Mouse (Mus musculus) induced T-regulatory cell, adult 2 months (primary cell): ENCODE data around the gene Grm6.
A peak's percentile ranks its signal among the peaks of the same experiment; 100 is the strongest.

ENCODE experiments used
- DNase-seq: peaks from one replicate; pipeline ENCODE4 v3.0.0-alpha.2; 2012; ENCODE audit warnings: low read depth

Grm6 gene

DNA sequence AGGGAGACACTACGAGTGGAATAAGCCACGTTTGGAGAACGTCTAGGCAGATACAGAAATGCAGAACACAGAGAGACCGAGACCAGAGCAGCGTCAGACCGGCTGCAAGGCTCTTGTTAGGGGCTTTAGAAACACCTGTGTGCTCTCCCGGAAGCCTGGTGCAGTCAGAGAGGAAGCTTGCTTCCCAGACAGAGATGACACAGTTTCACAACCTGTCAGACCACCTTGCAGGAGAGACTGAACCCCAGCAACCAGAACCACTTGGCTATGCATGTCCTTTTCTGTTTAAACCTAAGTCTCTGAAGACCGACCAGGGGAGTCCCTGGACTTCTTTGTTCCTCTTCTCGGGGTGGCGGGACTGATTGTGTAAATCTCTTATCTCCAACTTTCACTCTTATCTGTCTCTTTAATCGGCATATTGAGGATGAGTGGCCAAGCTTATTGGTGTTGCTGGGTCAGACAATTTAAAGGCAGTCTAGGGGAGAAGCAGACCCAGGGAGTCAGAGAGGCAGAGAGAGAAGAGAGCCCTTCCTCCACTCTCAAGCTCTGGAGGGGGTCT lies at the start of gene Grm6:
Grm6 (plus strand) TSS at position 509 of the 559 bp plus-strand sequence.
- peak; percentile 23 for DNase-seq

DNA sequence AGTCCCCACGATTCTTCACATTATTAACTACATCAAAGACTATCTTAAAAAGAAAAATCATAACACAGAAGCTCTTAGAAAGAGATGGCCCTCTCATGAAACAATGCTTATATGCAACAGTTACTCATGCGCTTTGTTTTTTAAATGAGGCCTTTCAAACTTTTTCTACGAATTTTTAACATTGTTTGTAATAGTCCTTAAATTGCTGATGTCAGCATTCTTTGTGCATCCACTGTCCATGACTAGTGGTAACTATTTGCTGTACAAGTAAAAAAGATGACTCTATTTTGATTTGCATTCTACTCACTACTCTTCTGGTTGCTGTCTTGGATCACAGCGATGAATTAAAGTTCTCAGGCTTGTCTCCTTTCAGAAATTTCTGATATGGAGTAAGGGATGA lies 36.3 kb upstream of the Grm6 start:
- no peak for DNase-seq

DNA sequence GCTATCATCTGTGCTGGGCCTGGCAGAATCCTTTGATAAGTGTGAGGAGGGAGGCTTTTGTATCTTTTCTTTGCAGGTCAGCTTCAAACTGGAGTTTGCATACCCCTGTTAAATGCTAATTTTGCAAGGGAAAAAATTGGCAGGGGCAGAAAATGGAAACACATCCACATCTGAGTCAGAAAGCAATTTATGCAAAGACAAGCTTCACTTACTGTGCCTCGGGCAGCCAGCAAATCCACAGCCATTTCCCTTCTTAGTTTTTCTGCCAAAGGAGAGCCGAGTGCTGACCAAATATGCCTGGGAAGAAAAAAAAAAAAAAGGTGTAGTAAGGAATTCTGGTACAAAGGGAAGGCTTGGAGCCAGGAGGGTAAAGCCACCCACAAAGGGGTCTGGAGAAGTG lies 24.3 kb upstream of the Grm6 start:
- DNase-seq = no peak

DNA sequence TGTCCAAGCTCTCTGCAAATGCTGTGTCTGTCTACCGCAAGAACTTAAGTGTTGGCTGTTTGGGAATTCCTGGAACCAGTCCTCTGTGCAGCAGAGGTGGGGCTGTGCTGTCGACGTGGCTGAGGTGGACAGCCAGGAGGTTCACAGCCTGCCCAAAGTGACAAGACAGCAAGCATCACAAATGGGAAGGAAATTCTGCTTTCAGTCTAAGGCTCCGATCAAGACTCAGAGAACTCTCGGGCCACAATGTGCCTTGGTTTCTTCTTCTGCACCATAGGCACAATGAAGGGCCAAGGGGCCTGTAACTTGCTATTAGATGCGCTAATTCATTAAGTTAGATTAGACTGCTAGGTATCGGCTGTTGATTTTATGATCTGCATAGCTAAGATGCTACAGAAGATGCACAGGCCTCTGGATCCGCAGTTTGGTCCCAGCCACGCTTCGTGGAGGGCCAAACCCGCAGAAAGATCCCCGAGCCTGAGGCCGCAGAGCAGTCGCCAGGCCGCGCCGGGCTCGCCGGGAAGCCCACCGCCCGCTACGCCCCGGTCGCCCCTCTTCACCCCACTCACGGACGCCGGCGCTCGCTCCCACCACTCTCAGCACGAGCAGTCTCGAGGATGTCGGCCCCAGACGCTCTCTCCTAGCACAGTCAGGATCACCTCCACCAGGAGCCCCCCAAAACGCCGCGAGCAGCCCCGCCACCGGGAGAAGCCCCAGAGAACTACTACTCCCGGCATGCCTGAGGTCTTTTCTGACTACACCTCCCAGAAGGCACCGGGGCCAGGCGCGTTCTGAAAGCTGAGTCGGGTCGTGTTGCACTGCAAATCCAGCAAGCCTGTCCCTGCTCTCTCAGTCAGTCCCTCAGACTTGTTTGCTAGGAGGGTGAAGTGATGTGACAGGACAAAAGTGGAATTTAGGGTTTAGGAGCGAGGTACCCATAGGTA lies 23.2 kb upstream of the Grm6 start, which contains the start of gene Zfp354c:
Zfp354c (minus strand) TSS at position 715 of the 944 bp plus-strand sequence.
- peak; percentile 77 for DNase-seq

DNA sequence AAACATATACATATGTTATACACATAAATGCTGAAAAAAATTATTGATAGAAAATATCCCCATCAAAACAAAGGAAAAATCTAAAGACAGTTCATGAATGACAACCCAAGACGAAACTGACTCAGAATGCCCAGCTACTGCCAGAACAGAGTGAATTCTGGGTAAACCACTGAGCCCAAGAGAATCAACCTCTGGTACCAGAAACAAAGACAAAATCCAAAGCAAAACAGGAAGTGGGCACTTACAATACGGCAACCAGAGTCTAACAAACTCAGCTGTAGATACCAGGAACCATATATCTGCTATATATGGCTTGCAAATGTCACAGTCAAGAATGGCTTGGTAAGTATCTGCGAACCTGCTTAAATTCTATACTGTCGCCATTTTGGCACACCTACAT lies 14.8 kb upstream of the Grm6 start:
- DNase-seq = peak; percentile 61

DNA sequence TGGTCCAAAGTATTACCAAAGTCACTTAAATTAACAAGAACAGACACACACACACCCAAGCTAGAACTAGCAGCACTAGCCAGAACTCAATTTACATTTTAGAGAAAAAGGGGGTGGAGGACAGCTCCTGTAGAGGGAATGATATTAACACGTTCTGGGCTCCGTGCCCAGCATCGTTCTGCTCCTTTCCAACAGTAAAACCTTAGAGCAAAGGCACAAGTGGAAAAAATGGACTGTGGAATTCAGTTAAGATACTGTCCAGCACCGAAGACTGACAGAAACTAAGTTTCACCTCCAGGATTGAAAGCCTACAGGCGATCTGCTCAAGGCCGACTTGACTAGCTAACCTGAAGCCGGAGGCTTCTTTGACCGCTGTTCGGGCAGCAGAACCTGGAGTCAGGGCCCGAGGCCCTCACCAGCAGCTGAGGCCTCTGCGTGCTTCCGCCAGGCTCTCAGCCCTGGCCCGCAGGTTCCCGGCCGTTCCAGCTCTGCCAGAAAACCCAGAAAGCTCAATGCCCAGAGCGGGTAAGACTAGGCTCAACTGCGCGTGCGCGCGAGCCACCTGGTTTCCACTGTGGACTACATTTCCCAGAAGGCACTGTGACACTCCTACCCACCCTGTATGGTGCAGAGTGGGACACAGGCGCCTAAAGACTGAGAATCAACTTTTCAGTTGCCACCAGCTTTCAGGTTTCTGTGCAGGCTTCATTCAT lies 9.3 kb upstream of the Grm6 start, which contains the start of gene Zfp879:
Zfp879 (minus strand) TSS at position 530 of the 713 bp plus-strand sequence.
- peak; percentile 78 for DNase-seq

DNA sequence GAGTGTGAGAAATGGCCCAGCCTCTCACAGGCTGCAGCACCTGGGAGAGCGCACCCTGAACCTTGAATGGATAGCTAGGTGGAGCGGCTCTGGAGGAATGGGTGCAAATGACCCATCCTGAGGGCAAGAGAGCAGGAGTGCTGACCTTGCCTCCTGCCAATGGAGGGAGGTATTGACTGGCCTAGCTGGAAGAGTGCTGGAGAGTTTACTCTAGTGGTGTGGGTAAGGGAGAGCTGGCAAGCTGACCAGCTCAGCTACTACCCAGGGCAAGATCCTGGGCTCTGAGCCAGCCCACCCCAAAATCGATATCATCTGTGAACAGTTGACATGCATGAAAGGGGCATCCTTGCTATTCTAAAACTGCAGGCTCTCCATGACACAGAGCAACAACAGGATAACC lies 4.5 kb upstream of the Grm6 start:
- DNase-seq = no peak

DNA sequence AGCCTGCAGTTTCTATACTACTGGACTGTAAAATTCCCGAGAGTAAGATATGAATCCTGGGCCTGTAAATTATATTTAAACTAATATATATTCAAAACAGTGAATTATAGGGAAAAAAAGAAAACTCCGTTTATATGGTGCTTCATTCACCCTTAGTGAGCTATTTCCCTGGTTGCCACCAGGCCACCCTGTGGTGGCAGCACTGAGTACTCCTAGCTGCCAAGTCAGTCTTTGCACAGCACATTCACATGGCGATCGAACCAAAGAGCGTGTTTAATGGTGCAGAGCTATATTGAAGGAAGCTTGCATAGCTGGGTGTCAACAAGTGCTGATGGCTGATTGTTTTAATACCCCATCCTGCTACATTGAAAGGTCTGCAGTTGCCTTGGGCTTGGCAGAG lies 3.4 kb upstream of the Grm6 start:
- peak; percentile 14 for DNase-seq

DNA sequence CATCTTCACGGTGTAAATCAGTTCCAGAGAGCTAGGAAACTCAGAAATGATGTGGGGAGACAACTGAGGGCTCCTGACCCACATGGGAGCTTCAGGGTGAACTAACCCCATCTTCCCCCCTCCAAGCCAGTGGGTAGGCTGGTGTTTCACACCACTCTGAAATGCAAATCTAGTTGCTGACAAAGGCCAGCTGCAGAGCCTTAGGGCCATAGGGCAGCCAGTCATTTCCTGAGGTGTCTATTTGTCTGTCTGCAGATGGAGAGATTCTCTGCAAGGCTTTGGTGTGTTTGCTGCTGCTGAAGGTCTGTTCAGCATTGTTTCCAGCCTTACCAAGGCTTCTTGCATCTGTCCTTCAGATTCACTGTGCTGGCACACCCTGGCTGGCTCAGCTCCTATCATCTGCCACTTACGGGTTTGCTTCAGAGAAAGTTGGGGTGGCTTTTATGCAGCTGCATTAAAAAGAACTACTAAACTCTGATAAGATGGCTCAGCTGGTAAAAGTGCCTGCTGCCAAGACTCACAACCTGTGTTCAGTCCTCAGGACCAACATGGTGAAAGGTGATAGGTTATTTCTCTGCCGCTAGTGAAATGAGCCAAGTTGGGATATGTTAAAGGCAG lies 1.9 kb upstream of the Grm6 start:
- no peak for DNase-seq

DNA sequence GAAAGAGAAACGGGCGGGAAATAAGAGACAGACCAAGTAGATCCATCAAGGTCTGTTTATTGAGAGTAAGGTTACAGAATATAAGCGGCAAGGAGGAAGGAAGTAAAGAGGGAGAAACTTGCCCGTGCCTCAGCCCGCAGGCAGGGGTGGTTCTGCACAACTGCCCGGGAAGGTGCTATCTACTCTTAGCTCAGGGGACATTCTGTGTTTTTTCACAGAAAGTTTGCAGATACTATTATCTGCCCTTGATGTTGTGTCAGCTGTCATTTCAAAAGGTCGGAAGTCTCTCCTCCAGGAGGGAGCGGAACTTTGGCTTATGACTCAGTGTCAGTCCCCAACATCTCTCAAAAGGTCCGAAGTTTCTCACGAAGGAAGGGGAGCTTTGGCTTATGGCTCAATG lies 1.2 kb upstream of the Grm6 start:
- no peak for DNase-seq

DNA sequence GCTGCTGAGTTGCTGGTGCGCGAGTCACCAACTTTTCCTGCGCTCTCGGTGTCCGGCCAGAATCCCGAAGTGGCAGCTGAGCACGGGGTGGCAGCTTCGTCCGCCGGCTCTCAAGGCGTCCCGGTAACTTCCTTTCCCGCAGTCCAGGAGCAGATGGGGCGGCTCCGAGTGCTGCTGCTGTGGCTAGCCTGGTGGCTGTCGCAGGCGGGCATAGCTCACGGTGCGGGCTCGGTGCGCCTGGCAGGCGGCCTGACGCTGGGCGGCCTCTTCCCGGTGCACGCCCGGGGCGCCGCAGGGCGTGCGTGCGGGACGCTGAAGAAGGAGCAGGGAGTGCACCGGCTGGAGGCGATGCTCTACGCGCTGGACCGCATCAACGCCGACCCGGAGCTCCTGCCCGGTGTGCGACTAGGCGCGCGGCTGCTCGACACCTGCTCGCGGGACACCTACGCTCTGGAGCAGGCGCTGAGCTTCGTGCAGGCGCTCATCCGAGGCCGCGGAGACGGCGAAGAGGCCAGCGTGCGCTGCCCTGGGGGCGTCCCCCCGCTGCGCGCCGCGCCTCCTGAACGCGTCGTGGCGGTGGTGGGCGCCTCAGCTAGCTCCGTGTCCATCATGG lies 610 bp downstream of the Grm6 start:
- peak; percentile 12 for DNase-seq

DNA sequence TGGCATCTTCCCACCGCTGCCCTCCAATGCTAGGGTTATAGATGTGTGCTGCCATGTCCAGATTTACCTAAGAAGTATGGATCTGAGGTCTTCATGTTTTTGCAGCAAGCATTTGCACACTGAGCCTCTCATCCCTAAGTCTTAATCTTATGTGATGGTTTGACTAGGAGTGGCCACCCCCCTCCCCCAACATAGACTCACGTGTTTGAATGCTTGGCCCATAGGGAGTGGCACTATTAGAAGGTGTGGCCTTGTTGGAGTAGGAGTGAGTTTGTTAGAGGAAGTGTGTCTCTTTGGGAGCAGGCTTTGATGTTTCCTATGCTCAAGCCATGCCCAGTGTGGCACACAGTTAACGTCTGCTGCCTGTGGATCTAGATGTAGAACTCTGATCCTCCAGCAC lies 28.2 kb downstream of the Grm6 start:
- DNase-seq = no peak

DNA sequence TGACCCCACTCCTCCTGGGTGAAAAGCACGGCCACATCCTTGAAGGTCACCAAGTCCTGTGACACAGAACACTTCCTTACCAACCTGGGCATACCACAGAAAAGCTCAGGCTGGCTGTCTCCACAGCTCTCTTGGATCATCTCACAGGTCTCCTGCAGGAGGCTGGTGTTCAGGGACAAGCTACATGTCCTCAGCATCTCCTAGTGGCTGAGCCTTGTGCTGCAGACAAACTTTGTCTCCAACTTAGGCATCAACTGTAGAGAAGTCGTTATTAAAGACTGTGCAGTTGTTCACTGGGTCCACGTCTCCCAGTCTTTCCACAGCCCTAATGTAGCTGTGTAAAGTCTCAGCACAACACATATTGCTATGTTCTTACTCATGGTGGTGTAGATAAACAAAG lies 33.3 kb downstream of the Grm6 start:
- peak; percentile 1 for DNase-seq

DNA sequence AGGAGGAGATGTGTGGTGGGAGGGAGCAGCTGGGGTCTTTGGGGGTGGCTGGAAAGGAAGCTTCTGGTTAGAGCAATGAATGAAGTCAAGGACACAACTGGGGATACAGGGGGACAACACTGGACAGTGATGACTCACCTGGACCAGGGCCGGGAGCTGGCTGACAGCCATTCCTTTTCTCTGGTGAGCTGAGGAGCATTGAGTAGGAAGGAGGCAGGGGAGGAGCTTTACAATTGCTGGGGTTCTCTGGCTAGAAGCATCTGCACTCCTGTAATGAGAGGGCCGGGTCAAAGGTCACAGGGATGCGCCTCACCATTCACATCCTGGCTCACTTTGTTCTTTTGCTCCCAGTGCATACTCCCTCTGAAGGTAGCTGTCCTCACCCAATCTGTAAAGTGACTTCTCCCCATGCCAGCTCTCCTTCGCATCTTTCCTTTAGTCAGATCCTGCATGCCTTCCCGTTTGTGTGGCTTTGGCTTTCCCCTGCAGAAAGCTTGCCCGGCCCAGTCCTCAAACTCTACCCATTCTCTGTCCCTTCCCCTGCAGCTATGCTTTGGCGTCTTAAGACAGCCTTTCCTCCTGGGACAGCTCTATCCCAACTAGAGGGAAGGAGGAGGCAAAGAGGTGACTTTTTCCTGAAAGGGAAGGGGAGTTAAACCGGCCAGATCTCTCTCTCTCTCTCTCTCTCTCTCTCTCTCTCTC lies 35.9 kb downstream of the Grm6 start:
- DNase-seq = no peak

DNA sequence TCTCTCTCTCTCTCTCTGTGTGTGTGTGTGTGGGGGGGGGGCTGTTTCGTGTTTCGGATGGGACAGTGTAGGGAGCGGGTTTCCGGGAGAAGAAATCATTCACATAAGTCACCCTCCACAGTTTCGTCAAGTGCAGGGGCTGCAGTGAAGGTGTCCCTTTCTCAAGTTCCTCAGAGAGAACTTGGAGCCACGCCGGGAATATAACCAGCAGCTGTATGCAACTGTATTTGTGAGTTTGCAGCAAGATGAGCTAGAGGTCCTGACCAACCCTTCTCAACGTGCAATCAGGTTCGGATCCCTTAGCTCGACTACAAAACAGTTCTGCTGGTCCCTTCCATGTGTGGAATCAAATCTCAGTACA lies 36.4 kb downstream of the Grm6 start:
- DNase-seq = no peak

DNA sequence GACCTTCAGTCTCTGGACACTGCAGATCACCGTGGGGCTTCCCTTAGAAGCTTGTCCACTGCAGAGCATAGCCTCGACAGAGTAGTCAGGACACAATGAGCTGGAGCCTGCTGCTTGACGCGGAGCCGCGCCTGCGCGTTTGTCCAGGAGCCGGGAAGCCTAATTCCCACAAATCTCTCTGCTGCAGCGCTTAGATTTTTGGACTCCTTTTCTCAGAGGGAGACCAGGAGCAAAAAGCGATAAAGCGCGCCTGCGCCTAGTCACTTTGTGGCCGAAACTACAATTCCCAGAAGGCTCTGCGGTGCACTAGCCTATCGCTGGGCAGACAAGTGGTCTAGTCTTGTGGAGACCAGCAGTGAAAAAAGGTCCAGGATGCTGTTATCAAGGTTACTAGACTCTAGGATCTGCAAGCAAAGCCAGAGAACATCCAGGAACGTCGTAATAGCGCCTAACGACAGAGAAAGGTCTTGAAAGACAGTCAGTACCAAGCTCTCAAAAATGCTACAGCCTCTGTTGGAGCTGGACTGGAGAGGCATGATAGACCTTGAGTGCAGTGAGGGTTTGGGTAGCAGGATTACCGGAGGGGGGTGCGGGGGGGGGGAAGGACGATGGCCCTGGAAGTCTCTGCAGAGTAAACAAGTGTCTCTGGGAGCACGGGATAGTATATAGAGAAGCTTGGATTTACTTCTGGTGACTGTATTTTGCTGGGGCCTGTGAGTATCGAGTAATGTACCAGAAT lies 37.1 kb downstream of the Grm6 start, which contains the start of gene Zfp454:
Zfp454 (minus strand) TSS at position 262 of the 739 bp plus-strand sequence.
- no peak for DNase-seq

DNA sequence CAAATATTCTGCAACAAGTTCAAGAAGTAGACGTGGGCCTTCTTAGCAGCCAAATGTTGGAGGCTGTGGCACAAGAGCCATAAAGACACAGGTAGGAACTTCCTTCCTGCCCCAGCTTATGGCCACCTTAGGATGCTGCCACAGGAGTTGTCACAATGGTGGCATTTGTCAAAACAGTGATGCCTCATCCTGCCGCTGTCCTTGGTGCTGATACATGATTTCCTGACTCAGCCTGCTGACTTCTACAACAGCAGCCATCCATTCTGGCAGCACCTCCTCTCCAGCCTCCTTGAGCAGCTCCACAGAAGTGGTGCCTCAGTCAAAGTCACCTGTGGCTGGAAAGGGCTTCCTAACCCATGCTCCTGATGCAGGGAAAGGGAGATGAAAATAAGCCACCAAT lies 42.0 kb downstream of the Grm6 start:
- DNase-seq = peak; percentile 22

DNA sequence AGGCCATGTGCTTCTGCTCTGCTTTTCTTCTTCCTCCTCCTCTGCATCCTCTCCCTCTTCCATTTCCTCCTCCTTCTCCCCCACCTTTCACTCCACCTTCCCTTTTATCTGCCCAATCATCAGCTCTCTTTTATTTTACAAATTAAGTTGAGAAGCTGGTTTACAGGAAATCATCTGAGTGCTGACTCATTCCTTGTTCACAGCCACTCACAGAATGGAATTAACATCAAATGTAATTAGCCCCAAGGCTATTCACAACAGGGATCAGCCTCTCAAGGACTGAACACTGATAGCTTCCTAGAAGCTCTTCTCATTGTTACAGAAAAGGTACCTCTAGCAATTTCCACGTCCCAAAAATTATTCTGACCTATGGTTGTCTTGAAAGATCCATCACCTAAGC lies 46.9 kb downstream of the Grm6 start:
- DNase-seq = no peak

DNA sequence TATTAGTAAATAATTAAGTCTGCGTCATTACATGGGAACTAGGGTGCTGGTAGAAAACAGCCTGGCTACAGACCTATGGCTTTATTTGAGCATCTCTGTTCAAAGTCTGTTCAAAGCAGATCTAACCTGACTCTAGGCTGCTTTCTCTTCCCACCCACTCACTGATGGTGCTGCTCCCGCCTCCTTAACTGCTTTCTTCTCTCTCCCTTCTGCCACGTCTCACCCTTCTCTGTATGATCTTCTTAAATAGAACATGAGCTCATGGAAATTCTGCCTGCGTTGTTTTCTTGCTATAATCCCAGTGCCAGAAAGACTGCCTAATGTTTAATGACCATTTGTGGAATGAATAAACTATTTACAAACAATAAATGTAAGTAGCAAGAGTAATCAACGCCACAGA lies 57.7 kb downstream of the Grm6 start:
- DNase-seq = no peak

DNA sequence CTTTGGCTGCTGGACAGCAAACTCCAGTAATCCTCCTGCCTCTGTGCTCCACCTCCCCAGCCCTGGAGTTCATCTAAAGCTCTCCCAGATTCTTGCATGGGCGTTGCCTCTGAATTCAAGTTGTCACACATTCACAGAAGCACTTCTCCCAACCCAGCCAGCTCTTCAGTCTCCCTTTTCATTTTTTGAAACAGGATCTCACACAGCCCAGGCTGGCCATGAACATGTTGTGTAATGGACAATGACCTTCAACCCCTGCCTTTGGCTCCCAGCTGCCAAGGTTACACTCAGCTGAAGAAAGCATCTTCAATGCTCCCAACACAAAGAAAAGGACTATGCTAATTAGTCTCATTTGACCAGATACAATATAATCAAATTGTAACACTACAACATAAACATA lies 62.8 kb downstream of the Grm6 start:
- DNase-seq = no peak

DNA sequence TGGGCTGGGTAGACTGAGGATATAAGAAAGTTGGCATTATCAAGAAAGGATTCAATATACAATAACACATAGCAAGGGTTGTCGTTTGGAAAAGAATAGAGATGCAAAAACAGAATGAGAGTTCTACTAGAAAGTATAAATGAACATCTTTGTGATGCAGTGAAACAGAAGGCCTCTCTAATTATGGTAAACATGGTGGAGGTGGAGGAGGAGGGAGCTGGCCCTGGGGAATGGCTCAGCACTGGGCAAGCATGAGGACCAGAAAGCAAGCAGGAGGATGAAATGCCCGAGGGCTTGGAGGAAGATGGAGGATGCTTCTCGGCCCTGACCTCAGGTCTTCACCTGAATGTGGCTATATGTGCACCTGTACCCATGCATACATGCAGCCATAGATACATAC lies 64.0 kb downstream of the Grm6 start:
- DNase-seq = no peak
